Mouse (Mus musculus) forebrain, embryonic 10.5 days (tissue): ENCODE measurements at regions not wholly inside any gene's neighbourhood (a gene's known extent, or its start where the extent isn't known, plus 50 kb on each side); places are given as distances from the start of the nearest gene placed in this dataset.
A peak's percentile ranks its signal among the peaks of the same experiment; 100 is the strongest.

Experiments used
- DNase-seq: peaks from one replicate; pipeline ENCODE4 v3.0.0-alpha.2; 2017; ENCODE audit warnings: low spot score; ENCODE audit errors: extremely low spot score
- H3K27ac ChIP-seq: fragments of 300-500 bp; sonication (generic); 2 replicates; pipeline ENCODE4 v1.5.1; 2016; ENCODE audit warnings: mild to moderate bottlenecking
- H3K27me3 ChIP-seq: fragments of 300-500 bp; sonication (generic); 2 replicates; pipeline ENCODE4 v1.6.1; 2016; ENCODE audit warnings: mild to moderate bottlenecking; ENCODE audit not compliant: poor library complexity, severe bottlenecking
- H3K36me3 ChIP-seq: fragments of 300-500 bp; sonication (generic); replicated peaks from 2 replicates; pipeline ENCODE4 v1.6.1; 2016; ENCODE audit warnings: mild to moderate bottlenecking, moderate library complexity
- H3K4me1 ChIP-seq: fragments of 300-500 bp; sonication (generic); 2 replicates; pipeline ENCODE4 v1.6.1; 2016
- H3K4me3 ChIP-seq: fragments of 300-500 bp; sonication (generic); 2 replicates; pipeline ENCODE4 v1.5.1; 2016; ENCODE audit warnings: mild to moderate bottlenecking, moderate library complexity
- H3K9me3 ChIP-seq: fragments of 300-500 bp; sonication (generic); 2 replicates; pipeline ENCODE4 v1.6.1; 2016; ENCODE audit warnings: mild to moderate bottlenecking, moderate library complexity
- WGBS: fragments of 180-500 bp; shearing (Covaris S2); methylation state at CpG from one replicate; pipeline ENCODE4 v1.1.7; 2016; 5-methylcytosine and 5-hydroxymethylcytosine counted together

DNA sequence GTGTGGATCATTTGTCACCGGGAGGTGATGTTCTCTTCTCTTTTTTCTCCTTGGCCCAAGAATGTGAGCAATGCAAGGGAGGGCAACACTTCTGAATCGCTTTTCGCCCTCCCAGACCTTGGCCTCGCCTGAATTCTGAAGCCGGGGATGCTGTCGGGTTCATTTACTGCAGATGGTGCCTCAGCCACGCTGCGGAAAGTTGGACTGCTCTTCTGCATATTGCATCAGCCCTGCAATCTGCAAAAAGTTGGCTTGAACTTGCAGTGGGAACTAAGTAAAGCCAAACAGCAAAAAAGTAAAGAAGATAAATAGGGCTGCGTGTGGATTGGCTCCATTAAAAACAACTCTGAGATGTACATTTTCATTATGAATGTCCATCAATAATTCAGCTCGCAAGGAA is 55.9 kb upstream of the Dok5 start:
- H3K4me1 ChIP-seq, result no peaks in the 10 kb centered on the region
- 94% methylated on average over 10 of the region's 10 CpGs for WGBS

DNA sequence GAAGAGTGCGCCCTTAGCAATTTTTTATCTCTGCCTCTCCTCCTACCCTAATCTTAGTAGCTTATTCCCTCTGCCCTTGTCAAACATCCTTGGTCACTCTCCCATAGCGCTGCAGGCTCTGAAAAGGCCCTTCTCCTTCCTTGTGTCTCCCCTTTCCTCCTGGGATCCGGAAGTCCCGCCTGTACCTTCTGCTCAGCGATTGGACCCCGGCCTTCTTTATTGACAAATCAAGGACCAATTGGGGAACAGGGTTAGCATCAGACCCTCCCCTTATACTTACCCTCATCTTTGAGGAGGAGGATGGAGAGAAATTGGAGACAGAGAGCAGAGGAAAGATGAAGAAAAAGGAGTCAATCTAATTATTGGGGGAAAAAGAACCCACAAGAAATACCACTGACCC is 57.9 kb upstream of the Dok5 start:
- Histone ChIP-seq H3K36me3 (no peaks in the 10 kb centered on the region), H3K27me3 (no peaks in the 10 kb centered on the region), H3K4me1 (no peaks in the 10 kb centered on the region; the same call in 1 of the 2 replicates), H3K9me3 (peaks cover 14% of the 10 kb centered on the region), H3K4me3 (no peak overlapping the region), H3K27ac (no peak overlapping the region)
- 84% methylated on average over 6 of the region's 6 CpGs for WGBS
- no peak for DNase-seq

More for the DNA sequence above, 55.9 kb upstream of the Dok5 start:
- H3K27me3 ChIP-seq, result no peaks in the 10 kb centered on the region
- no peak overlapping the region for H3K27ac ChIP-seq
- no peaks in the 10 kb centered on the region for H3K36me3 ChIP-seq
- no peak for DNase-seq
- no peak overlapping the region for H3K4me3 ChIP-seq
- peaks cover 14% of the 10 kb centered on the region for H3K9me3 ChIP-seq

DNA sequence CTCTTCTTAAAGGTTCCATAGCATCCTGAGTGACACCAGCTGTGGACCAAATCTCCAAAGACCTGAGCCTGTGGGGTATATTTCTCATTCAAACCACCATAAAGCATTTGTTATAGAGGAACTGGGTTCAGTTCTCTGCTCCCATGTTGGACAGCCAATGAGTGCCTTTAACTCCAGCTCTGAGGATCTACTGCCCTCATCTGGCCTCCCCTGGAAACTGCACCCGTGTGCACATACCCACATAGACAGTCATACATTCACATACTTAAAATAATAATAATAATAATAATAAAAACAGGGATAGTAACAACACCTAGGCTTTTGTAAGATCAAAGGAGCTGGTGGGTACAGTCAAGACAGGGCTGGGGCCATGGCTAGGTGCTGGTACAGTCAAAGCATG is 58.8 kb upstream of the Dok5 start:
- H3K4me3 ChIP-seq, result no peak overlapping the region
- no peak overlapping the region for H3K27ac ChIP-seq
- 81% methylated on average over 1 of the region's 1 CpGs for WGBS
- H3K4me1 ChIP-seq, result no peaks in the 10 kb centered on the region; the same call in 1 of the 2 replicates
- no peaks in the 10 kb centered on the region for H3K27me3 ChIP-seq
- H3K36me3 ChIP-seq, result no peaks in the 10 kb centered on the region
- peaks cover 14% of the 10 kb centered on the region for H3K9me3 ChIP-seq
- DNase-seq, result no peak

DNA sequence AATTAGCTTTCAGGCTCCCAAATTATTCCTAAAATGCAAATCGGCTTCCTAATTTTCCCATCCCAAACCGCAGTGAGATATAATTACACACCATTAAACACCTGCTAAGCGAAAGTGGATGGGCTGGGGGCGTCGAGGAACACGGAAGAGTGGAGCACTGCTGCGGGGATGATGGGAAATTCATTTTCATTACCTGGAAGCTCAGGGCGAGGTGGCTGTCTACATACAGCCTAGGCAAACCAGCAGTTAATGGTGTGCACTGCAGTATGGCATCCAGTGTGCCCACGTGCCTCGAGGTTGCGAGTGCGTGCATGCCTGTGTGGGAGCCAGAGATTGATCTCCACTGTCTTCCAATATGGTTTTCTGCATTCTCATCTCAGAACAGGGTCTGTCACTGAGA is 62.6 kb upstream of the Dok5 start:
- H3K9me3 ChIP-seq, result no peaks in the 10 kb centered on the region
- no peak overlapping the region for H3K4me3 ChIP-seq
- no peak overlapping the region for H3K27ac ChIP-seq
- DNase-seq, result no peak
- H3K27me3 ChIP-seq, result no peaks in the 10 kb centered on the region
- no peaks in the 10 kb centered on the region for H3K36me3 ChIP-seq
- WGBS, result 93% methylated on average over 12 of the region's 12 CpGs
- H3K4me1 ChIP-seq, result no peaks in the 10 kb centered on the region; the same call in 1 of the 2 replicates

DNA sequence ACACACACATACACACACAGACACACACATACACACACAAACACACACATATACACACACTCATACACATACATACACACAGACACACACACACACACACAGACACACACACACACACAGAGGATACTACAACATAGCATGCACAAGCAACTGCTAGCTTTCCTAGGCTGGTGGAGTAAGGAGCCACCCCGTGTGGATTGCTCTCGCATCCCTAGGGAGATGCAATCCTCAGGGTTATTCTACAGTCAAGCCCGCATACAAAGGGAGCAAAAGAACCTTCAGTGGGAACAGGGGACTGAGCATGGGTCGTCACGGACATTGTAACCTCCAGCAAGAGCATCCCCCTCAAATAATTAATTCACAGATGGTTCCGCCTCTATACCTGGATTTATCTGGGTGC is 63.1 kb upstream of the Dok5 start:
- Histone ChIP-seq H3K4me3 (no peak overlapping the region), H3K36me3 (no peaks in the 10 kb centered on the region), H3K27me3 (no peaks in the 10 kb centered on the region), H3K27ac (0 out of 2 replicates have a peak overlapping the region, but pooled peaks have one; percentile 65), H3K4me1 (no peaks in the 10 kb centered on the region; the same call in 1 of the 2 replicates), H3K9me3 (no peaks in the 10 kb centered on the region)
- WGBS, result 86% methylated on average over 6 of the region's 6 CpGs
- no peak for DNase-seq

DNA sequence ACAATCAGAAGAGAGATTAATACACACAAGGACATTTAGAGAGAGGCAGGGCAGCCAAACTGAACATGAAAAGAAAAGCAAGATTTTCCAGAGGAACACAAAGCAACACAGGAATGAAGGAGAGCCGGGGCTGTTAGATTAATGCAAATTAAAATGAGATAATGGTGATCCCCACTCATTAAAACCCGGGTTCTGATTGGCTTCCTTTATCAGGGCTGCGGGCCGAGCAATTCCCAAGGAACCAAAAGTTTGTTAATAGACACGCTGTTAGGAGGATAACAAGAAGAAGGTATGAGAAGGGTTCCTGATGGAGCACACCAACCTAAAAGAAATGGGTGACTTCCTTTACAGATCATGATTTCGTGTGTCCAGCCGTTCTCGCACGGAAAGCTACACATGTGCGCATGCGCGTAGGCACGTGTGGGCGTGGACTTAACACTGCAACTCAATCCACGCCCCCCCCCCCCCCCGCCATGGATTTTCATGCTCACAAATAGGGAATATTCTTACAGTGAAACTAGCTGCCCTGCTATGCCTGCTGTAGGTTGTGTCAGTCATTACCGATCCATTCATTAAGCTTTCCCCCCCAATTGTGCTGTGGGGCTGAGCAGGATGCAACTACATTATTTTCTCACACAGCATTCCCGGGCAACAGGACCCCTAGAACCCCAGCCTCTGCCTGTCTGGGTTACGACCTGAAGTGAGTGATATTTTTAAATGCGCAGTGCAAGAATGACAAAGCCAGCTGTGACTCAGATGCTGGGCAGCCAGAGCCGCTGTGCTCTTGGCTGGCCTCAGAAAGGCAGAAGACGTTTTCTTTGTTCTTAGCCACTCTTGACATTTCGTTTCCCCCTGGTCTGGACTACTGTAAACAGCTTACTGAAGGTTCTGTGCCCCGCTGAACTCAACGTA is 60.5 kb upstream of the 4930470P17Rik start:
- DNase-seq, result no peak

DNA sequence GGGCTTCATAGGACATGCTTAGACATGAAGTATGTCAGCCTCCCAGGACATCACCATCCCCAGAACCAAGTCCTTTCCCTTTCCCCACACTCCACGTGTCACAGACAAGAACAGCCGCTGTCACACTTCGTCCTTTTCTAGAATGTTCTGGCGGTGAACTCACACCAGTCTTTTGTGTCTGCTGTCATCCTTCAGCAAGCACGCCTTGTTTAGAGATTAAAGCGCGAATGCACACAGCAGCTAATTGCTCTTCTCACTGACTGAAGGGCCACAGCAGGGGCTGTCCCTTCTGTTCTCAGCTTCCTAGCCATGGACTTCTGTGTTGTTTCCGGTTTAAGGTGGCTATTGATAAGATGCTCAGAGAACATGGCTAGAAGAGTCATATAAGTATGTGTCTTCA is 57.5 kb upstream of the 4930470P17Rik start:
- no peak overlapping the region for H3K4me3 ChIP-seq
- 48% methylated on average over 8 of the region's 8 CpGs for WGBS
- H3K9me3 ChIP-seq, result peaks cover 2% of the 10 kb centered on the region; the same call in 1 of the 2 replicates
- peak overlapping the region; percentile 67 for H3K27ac ChIP-seq
- no peak for DNase-seq
- no peaks in the 10 kb centered on the region for H3K27me3 ChIP-seq
- peaks cover 64% of the 10 kb centered on the region for H3K4me1 ChIP-seq
- no peaks in the 10 kb centered on the region for H3K36me3 ChIP-seq

More for the DNA sequence above, 60.5 kb upstream of the 4930470P17Rik start:
- H3K27ac ChIP-seq, result peak overlapping the region; percentile 83
- no peak overlapping the region for H3K4me3 ChIP-seq
- no peaks in the 10 kb centered on the region for H3K36me3 ChIP-seq
- no peaks in the 10 kb centered on the region for H3K27me3 ChIP-seq
- 84% methylated on average over 25 of the region's 25 CpGs for WGBS
- H3K9me3 ChIP-seq, result peaks cover 2% of the 10 kb centered on the region; the same call in 1 of the 2 replicates
- H3K4me1 ChIP-seq, result peaks cover 57% of the 10 kb centered on the region

DNA sequence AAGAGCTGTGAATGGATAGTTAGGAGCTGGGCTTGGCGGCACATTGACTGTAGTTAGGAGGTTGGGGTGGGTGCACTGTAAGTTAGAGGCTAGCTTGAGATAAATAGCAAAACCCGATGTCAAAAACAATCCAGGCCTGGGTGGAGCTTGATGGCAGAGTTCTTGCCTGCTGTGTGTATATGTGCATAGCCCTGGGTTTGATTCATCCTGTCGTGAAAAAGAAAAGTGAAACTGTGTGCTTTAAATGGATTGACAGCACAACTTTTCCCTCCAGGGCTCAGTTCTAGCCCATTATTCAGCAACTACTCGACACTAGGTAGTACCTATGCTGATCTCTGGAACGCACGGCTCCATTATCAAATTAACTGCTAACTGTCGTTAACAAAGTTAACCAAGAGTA is 56.7 kb upstream of the 4930470P17Rik start:
- Histone ChIP-seq H3K4me1 (peaks cover 71% of the 10 kb centered on the region), H3K9me3 (peaks cover 2% of the 10 kb centered on the region; the same call in 1 of the 2 replicates), H3K27me3 (no peaks in the 10 kb centered on the region), H3K27ac (peak overlapping the region; percentile 67; the same call in 1 of the 2 replicates), H3K36me3 (no peaks in the 10 kb centered on the region), H3K4me3 (no peak overlapping the region)
- 63% methylated on average over 7 of the region's 7 CpGs for WGBS
- no peak for DNase-seq

DNA sequence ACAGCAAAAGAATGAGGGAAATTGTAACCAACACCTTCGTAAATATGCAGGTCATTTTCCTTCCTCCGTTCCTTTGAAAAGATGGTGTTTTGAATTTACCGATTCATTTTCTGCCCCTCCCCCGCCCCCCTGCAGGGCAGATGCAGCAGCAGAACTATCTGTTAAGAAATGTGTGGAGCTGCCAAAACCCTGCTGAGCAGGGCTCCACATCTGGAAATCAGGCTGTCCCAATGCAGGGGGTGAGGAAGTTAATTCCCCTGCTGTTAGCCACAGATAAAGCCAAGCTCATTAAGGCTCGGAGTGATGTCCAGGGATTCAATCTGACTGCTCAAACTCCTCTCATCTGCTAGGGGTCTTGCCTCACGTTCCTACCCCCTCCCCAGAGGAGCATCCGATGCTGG is 56.0 kb upstream of the 4930470P17Rik start:
- Histone ChIP-seq H3K36me3 (no peaks in the 10 kb centered on the region), H3K27ac (peak overlapping the region; percentile 69), H3K4me1 (peaks cover 74% of the 10 kb centered on the region), H3K9me3 (peaks cover under 1% of the 10 kb centered on the region; the same call in 1 of the 2 replicates), H3K4me3 (no peak overlapping the region; the same call in 1 of the 2 replicates), H3K27me3 (no peaks in the 10 kb centered on the region)
- 3% methylated on average over 7 of the region's 7 CpGs for WGBS
- no peak for DNase-seq

DNA sequence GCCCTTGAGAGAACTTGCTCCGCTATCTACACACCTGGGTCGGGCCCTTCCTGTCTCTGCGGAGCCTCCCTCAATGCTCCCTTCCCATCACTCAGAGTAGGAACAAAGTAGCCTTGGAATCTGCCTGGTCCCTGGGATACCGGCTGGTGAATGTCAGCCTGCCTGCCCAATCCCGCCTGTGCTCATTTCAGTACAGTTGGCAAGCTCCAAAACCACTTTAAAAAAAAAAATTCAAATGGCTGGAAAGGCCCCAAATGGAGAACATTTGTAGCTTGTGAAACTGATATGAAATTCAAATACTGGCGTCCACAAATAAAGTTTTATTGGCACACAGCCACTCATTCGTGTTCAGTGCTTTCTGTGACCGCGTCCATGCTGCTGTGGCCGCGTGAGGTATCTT is 50.3 kb upstream of the 4930470P17Rik start:
- peaks cover 3% of the 10 kb centered on the region; the same call in 1 of the 2 replicates for H3K9me3 ChIP-seq
- DNase-seq, result no peak
- H3K4me3 ChIP-seq, result no peak overlapping the region
- no peak overlapping the region for H3K27ac ChIP-seq
- no peaks in the 10 kb centered on the region for H3K36me3 ChIP-seq
- no peaks in the 10 kb centered on the region for H3K27me3 ChIP-seq
- 97% methylated on average over 11 of the region's 11 CpGs for WGBS
- H3K4me1 ChIP-seq, result peaks cover 17% of the 10 kb centered on the region
